Mouse (Mus musculus) kidney, adult 11 months (tissue): ENCODE results near the gene E030018B13Rik.

Source experiments
- DNase-seq: peaks from one replicate; pipeline ENCODE4 v3.0.0; 2022

The E030018B13Rik gene

GRCm38 (mm10) chr7:63916268-63916907 is at the start of gene E030018B13Rik:
Gene E030018B13Rik, plus strand, starts transcription at chr7:63916857.
- no peak for DNase-seq

- no peak for DNase-seq
Observed at GRCm38 (mm10) chr7:63868356-63868918, 48.2 kb upstream of the E030018B13Rik start.

DNA sequence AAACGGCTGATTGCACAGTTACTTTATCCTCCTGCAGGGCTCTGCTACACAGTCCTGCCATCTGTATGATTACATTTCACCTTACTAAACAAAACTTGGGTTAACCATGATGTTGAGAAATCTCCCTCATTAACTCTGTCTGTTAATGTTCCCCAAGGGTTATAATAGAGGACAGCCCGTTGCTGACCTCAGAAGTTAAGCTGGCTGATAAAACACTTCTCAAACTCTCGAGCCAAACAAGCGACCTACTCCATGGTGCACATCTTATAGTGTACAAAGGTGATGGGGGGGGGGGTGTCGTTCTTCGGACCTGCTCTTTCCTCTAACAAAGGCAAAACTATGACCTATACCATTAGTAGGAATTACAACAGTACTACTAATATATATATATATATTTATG is 45.0 kb upstream of the E030018B13Rik start:
- DNase-seq, result no peak

- no peak for DNase-seq
Observed at GRCm38 (mm10) chr7:63873880-63874279, 42.8 kb upstream of the E030018B13Rik start.

- DNase-seq, result no peak
Observed at GRCm38 (mm10) chr7:63875686-63876085, 41.0 kb upstream of the E030018B13Rik start.

- no peak for DNase-seq
Observed at GRCm38 (mm10) chr7:63876640-63877039, 40.0 kb upstream of the E030018B13Rik start.

DNA sequence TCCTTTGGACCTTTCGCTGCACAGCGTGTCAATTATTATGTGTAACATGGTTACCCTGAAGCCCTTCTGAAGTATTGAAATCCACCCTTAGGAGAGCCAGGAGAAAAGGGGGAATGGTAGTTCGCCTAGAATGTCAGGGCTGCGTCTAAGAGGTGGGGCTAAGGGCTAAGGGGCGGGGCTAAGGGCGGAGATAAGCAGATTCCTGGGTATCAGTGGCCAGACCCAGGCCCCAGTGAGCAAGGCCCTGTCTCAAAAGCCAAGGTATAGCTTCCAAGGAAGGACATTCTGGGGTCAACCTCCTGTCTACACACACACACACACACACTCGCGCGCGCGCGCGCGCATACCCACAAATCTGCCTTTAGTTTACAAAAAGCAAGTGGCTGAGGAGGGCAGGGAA is 39.0 kb upstream of the E030018B13Rik start:
- DNase-seq, result no peak

DNA sequence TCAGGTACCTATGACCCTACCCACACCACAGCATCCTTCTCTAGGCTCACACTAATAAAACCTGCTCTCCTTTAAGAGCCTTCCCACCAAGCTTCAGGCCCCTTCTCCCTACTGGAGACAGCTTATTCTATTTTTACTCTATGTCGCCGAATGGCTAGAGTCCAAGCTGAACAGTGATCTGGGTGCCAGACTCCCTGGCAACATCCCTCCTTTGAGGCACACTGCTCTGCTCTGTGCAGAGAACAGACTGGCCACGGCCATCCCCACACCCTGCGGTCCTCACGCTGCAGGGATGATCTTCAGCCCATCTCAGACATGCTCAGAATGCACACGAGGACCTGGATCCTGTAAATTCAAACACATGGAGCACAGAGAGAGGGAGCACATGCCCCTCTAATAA is 37.1 kb upstream of the E030018B13Rik start:
- DNase-seq, result no peak

DNA sequence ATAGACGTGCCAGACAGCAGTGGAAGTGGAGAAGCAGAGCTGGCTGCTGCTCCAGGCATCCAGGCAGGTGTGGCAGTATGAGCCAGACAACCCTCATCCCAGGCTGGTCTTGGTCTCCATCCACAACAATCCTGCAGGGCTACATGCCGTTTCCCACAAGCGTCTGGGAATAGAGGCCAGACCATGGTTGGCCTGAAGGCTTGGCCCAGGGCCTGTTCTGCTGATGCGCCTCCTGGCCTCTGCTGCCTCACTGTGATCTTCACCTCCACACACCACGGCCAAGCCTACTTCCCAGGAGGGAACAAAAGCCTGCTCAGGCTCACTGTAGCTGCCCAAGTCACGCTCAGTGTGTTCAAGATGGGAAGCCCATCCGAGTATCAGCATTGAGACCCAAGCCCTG is 33.9 kb upstream of the E030018B13Rik start:
- no peak for DNase-seq

DNA sequence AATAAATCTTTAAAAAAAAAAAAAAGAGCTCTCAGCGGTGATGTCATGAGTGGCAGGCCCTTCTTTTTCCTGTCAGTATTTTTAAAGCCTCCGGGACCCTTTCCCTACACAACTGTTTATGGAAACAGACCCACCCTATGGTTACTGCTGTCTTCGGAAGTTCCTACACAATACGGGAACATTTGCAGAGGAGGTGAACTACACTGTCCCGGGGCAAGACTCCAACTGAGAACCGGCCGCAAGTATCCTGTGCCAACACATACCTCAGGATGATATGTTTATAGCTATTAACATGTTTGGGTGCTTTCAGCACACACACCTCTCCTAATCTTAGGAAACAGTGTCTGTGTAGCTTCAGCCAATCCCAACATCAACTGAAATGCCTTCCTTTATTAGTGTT is 31.6 kb upstream of the E030018B13Rik start:
- no peak for DNase-seq

- peak; percentile 45 for DNase-seq
Observed at GRCm38 (mm10) chr7:63887034-63887551, 29.6 kb upstream of the E030018B13Rik start.

GRCm38 (mm10) chr7:63887602-63888123 is 29.0 kb upstream of the E030018B13Rik start:
- no peak for DNase-seq

- no peak for DNase-seq
Observed at GRCm38 (mm10) chr7:63888674-63889073, 28.0 kb upstream of the E030018B13Rik start.

DNA sequence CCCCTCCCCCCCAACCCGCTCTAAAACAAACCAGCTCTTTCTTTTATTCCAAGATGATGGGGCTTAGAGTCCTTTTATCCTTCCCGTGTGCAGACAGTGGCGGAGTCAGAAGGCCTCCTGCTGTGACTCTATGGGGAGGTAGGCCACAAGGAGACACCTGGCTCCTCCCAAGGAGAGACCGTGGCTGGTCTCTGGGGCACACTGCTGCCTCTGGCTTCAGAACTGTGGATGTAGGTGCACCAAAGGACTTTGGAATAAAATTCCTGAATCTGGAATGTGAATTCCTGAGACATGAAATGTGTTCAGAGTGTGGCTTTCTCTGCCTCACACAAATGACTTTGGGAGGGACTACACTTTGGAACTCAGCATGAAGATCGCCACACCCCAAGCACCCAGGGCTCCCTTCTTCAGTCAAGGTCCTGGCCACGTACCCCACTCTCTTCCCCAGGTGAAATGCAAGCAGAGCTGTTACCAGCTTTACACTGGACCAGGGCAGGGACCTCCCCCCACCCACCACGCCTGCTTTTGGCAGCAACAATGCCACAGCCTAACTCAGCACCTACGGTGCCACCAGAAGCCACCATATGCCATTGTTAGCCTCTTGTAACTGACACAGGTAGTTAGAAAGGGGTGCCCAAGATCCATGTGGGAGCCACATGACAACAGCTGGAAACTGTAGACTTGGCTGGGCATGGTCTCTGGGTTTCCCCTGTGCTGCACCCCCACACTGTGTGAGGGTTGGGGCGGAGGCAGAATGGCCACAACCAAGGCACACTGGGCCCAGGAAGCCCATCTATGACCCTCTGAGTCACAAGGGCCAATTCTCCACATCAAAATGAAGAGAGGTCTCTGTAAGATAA is 27.3 kb upstream of the E030018B13Rik start:
- peak; percentile 49 for DNase-seq

- no peak for DNase-seq
Observed at GRCm38 (mm10) chr7:63891488-63892075, 25.1 kb upstream of the E030018B13Rik start.

GRCm38 (mm10) chr7:63893201-63893600 is 23.5 kb upstream of the E030018B13Rik start:
- DNase-seq, result no peak

DNA sequence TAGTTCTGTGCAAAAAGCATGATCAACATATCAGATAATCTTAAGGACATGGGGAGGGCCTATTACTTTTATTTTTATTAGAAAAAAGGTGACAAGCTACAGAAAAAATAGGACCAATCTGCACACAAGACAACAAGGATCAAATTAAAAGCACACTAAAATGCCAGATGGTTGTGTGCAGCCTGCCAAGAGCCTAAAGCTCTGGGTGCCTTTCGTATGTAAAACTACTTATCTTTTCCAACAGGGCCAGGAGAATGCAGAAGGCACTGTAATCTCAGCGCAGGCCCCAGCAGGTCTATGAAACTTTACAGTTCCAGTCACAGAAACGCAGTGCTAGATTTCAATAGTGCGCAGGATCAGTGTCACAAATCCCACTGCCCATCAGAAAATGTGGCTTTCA is 22.9 kb upstream of the E030018B13Rik start:
- no peak for DNase-seq

- DNase-seq, result peak; percentile 70
Observed at GRCm38 (mm10) chr7:63894662-63895061, 22.0 kb upstream of the E030018B13Rik start.

DNA sequence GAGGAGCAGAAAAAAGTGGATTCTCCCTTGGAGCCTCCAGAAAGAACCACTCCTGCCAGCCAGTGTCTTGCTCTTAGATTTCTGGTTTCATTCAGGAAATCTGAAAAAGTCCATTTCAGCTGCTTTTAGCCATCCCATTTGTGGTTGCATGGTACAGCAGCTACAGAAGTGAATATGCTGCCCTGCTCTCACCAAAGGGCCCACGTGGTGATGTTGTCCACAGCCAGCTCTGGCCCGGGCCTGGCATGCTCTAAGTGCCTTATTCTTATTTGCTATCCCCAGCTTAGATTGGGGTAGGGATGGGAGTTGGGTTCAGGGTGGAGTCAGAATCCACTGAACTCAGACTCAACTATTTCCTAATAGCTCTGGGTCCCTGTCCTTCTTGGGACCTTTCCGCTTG is 21.4 kb upstream of the E030018B13Rik start:
- DNase-seq, result no peak

GRCm38 (mm10) chr7:63896276-63896967 is 20.2 kb upstream of the E030018B13Rik start:
- DNase-seq, result no peak

GRCm38 (mm10) chr7:63896968-63897468 is 19.6 kb upstream of the E030018B13Rik start:
- peak; percentile 94 for DNase-seq

DNA sequence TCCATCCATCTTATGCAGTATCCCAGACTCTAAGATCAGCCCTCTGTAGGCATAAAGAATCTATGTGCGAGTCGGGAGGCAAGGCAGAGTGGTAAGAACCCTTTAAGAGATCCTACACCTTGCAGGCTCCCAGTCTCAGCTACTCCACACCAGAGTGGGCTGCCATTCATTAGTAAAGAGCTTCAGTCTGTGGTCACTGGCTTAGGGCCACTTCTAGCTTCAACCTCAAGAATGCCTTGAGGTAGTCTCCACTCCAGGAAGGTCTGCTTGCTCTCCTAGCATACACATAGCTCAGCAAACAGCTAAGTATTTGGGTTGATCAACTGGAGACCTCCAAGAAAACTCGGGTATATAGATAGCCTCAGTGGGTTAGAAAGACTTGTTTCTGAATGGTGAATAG is 19.0 kb upstream of the E030018B13Rik start:
- no peak for DNase-seq
